Mouse (Mus musculus) cortical plate, adult 2 months (tissue): ENCODE measurements at regions not wholly inside any gene's neighbourhood (a gene's known extent, or its start where the extent isn't known, plus 50 kb on each side); places are given as distances from the start of the nearest gene placed in this dataset.

Experiments used
- CTCF ChIP-seq: fragments of 200-500 bp; IDR thresholded peaks from 2 replicates; pipeline ENCODE4 v1.5.1; 2011; ENCODE audit warnings: mild to moderate bottlenecking, control low read depth, low read length; ENCODE audit not compliant: insufficient read depth; ENCODE audit errors: extremely low read depth
- POLR2A ChIP-seq: fragments of 200-500 bp; IDR thresholded peaks from 2 replicates; pipeline ENCODE4 v1.6.1; 2011; ENCODE audit warnings: mild to moderate bottlenecking, low read length, control low read depth; ENCODE audit not compliant: insufficient read depth; ENCODE audit errors: extremely low read depth

GRCm38 (mm10) chr10:39224449-39225094 is 61.0 kb upstream of the Ccn6 start:
- TF ChIP-seq CTCF (no peak), POLR2A (no peak)
